Mouse (Mus musculus) C2C12 (cell line): ENCODE data around the gene Pmp22. TPM values are rescaled to one million over a fixed set of nuclear protein-coding genes. Genes with fewer than 3 reads are reported as not detected.

Experiments used
- H3K27me3 ChIP-seq: one replicate; pipeline ENCODE4 v1.6.1; 2011; ENCODE audit not compliant: control insufficient read depth, insufficient read depth, insufficient read length
- H3K36me3 ChIP-seq: one replicate; pipeline ENCODE4 v1.6.1; 2011; ENCODE audit not compliant: control insufficient read depth, insufficient read depth
- H3K4me3 ChIP-seq: one replicate; pipeline ENCODE4 v1.5.1; 2011; ENCODE audit warnings: mild to moderate bottlenecking, control low read depth; ENCODE audit not compliant: poor library complexity, insufficient read depth, severe bottlenecking
- H3K79me2 ChIP-seq: one replicate; pipeline ENCODE4 v1.6.1; 2011; ENCODE audit not compliant: control insufficient read depth, insufficient read depth
- H3K79me3 ChIP-seq: one replicate; pipeline ENCODE4 v1.6.1; 2011; ENCODE audit warnings: low read depth, control low read depth
- H3ac ChIP-seq: one replicate; pipeline ENCODE3; 2011; ENCODE audit warnings: low read depth; ENCODE audit not compliant: control insufficient read depth, insufficient read length
- CEBPB ChIP-seq: IDR thresholded peaks from one replicate; pipeline ENCODE4 v1.6.1; 2011; ENCODE audit warnings: low read depth, mild to moderate bottlenecking, control low read depth, moderate library complexity
- CTCF ChIP-seq: IDR thresholded peaks from one replicate; pipeline ENCODE4 v1.5.1; 2011; ENCODE audit not compliant: control insufficient read depth, insufficient read depth, insufficient read length
- FOSL1 ChIP-seq: IDR thresholded peaks from one replicate; pipeline ENCODE4 v1.8.0; 2011; ENCODE audit warnings: mild to moderate bottlenecking, low read length; ENCODE audit not compliant: poor library complexity, insufficient read depth, severe bottlenecking
- MAX ChIP-seq: IDR thresholded peaks from one replicate; pipeline ENCODE4 v1.6.1; 2011; ENCODE audit warnings: mild to moderate bottlenecking, control low read depth
- MYOD1 ChIP-seq: IDR thresholded peaks from one replicate; pipeline ENCODE4 v1.6.1; 2011; ENCODE audit warnings: low read depth; ENCODE audit not compliant: control insufficient read depth, insufficient read length
- MYOG ChIP-seq: IDR thresholded peaks from one replicate; pipeline ENCODE4 v1.6.1; 2011; ENCODE audit not compliant: control insufficient read depth, insufficient read length; ENCODE audit errors: extremely low read depth
- USF1 ChIP-seq: IDR thresholded peaks from one replicate; pipeline ENCODE4 v1.6.1; 2011; ENCODE audit warnings: low read depth, mild to moderate bottlenecking, control low read depth, moderate library complexity
- long read RNA-seq, 2 experiments: library from polyadenylated mRNA; unstranded; transcript quantifications; one replicate each; pipeline ENCODE4 v2.0.0; 2019 to 2020
- polyA plus RNA-seq: library from polyadenylated mRNA; unstranded; fragments of >200 nt; fragmentation: generic; extraction: Trizol; gene quantifications from one replicate; pipeline ENCODE4 v1.2.1, GENCODE M21; 2012; ENCODE audit warnings: missing spikeins

Gene Pmp22
- polyA plus RNA-seq = 56.7 TPM
- long read RNA-seq, experiment 1, transcript Pmp22-201 (5 exons, 1,800 nt) = major isoform, 197 of 257 reads
- long read RNA-seq, experiment 1, transcript Pmp22-202 (4 exons, 733 nt) = minor isoform, 17 of 257 reads
- long read RNA-seq, experiment 1, transcript Pmp22-204 (5 exons, 1,822 nt) = minor isoform, 5 of 257 reads
- long read RNA-seq, experiment 1, partial matches to known transcripts = 14 of 257 reads
- long read RNA-seq, experiment 1, other reads (novel, unspliced or antisense) = 23 of 257 reads
- long read RNA-seq, experiment 2, transcript Pmp22-201 (5 exons, 1,800 nt) = major isoform, 417 of 461 reads
- long read RNA-seq, experiment 2, partial matches to known transcripts = 0 of 461 reads
- long read RNA-seq, experiment 2, other reads (novel, unspliced or antisense) = 37 of 461 reads

DNA sequence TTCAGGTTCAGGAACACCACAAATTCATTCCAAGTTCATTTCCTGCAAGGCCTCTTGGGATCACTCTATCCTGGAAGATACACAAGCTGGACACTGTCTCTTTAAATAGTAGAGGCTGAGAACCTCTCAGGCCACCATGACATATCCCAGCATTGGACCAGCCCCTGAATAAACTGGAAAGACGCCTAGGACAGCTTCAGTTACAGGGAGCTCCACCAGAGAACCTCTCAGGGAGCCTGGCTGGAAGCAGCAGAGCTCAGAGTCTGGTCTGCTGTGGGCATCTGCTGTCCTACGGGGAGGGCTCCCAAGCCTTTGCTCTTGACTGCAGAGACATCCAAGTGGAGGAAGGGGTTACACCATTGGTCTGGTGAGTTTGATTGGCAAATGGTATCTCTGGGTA lies at the start of gene Pmp22:
TSS of gene Pmp22 (plus strand) at position 199 of the 400 bp plus-strand sequence.
- H3K79me2 ChIP-seq = peaks cover 13% of the 10 kb centered on the region
- H3ac ChIP-seq = no peak within 1 kb of the TSS
- H3K4me3 ChIP-seq = no peak within 1 kb of the TSS
- peaks cover 3% of the 10 kb centered on the region for H3K79me3 ChIP-seq
- peaks cover 2% of the 10 kb centered on the region for H3K36me3 ChIP-seq
- no peak for TF ChIP-seq CTCF
- no peak for TF ChIP-seq FOSL1
- TF ChIP-seq MYOG = no peak
- no peaks in the 10 kb centered on the region for H3K27me3 ChIP-seq

DNA sequence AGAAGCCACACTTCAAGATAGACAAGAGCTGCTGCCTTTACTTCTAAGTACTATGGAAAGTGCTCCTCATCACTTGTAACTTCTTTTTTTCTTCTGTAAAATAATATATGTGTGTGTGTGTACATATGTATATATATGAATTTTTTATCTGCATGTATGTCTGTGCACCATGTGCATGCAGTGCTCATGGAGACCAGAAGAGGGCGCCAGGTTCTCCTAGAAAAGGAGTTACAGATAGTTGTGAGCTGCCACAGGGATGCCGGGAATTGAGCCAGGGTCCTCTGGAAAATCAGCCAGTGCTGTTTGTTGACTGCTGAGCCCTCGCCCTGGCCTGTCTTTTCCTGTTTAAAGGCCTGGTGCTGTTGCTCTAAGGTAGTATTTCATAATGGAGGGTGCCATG lies 44.2 kb upstream of the Pmp22 start:
- no peaks in the 10 kb centered on the region for H3K27me3 ChIP-seq
- no peaks in the 10 kb centered on the region for H3K36me3 ChIP-seq
- H3ac ChIP-seq = no peak overlapping the region
- H3K79me2 ChIP-seq = no peaks in the 10 kb centered on the region
- TF ChIP-seq FOSL1 (no peak), MAX (no peak), MYOG (no peak), CEBPB (no peak), MYOD1 (no peak), CTCF (no peak), USF1 (no peak)
- no peaks in the 10 kb centered on the region for H3K79me3 ChIP-seq
- no peak overlapping the region for H3K4me3 ChIP-seq

DNA sequence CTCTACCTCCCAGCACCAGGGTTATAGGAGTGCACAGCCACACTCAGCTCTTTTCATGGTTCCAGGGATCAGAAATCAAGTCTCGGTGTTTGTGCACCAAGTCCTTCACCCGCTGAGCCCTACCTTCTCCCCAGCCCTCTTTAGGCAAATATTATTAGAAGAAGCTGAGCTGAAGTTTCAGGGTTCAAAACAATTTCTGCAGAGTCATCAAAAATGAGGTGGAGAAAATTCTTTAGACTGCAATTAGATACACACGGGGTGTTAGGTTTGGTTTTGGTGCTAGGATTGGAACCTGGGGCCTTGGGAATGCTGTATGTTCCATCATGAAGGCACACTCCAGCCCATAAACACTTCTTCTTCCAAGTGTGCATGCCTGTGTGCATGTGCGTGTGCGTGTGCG lies 40.1 kb upstream of the Pmp22 start:
- Histone ChIP-seq H3ac (no peak overlapping the region), H3K4me3 (no peak overlapping the region), H3K27me3 (no peaks in the 10 kb centered on the region), H3K36me3 (no peaks in the 10 kb centered on the region), H3K79me2 (no peaks in the 10 kb centered on the region), H3K79me3 (no peaks in the 10 kb centered on the region)
- TF ChIP-seq CEBPB (no peak), CTCF (no peak), USF1 (no peak), MAX (no peak), MYOG (no peak), MYOD1 (no peak), FOSL1 (no peak)

DNA sequence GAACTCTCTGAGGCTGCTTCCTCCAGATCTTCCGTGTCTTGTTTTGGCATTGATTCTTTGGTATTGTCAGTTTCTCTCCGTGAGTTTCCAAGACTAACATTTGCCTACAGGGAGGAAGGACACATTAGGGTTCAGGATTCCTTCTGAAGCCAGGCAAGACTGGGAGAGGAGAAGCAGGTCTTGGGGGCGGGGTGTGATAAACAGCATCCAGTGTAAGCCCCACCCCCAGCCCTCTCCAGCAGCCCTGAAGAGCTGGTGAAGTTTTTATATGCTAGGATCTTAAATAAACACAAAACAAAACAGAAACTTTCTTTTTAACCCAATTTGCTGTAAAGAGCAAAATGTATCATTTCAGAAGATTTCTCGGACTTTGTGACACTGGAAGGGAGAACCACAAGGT lies 38.6 kb upstream of the Pmp22 start:
- H3K4me3 ChIP-seq = no peak overlapping the region

DNA sequence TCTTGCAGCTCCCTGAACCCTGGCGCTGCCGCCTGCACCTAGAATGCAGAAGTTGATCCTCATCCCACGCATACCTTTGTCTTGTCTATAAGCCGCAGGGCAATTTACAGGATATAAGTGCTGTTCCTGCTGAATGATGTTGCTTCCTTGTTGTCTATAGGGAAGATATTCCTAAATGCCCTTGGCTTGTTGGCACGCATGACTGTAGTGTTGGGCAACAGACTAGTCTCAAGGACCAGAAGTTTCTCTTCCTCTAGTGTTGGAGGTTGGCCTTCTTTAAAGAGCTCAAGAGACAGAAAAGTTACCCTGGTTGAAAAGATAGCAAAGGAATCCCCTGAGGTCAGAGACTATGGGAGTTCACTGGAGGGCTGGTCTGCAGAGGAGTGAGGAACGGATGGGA lies 37.8 kb upstream of the Pmp22 start:
- TF ChIP-seq MYOG = no peak
- no peak for TF ChIP-seq FOSL1
- TF ChIP-seq MAX = no peak
- no peak for TF ChIP-seq MYOD1
- no peak for TF ChIP-seq USF1
- TF ChIP-seq CEBPB = no peak
- TF ChIP-seq CTCF = no peak
- Histone ChIP-seq H3ac (no peak overlapping the region), H3K27me3 (no peaks in the 10 kb centered on the region), H3K79me2 (no peaks in the 10 kb centered on the region), H3K79me3 (no peaks in the 10 kb centered on the region), H3K4me3 (no peak overlapping the region), H3K36me3 (no peaks in the 10 kb centered on the region)

More for the DNA sequence above, 38.6 kb upstream of the Pmp22 start:
- no peaks in the 10 kb centered on the region for H3K79me2 ChIP-seq
- no peaks in the 10 kb centered on the region for H3K36me3 ChIP-seq
- no peak overlapping the region for H3ac ChIP-seq
- no peak for TF ChIP-seq FOSL1
- TF ChIP-seq CTCF = no peak
- no peak for TF ChIP-seq USF1
- no peak for TF ChIP-seq MYOD1
- no peak for TF ChIP-seq MYOG
- no peak for TF ChIP-seq CEBPB
- TF ChIP-seq MAX = no peak
- no peaks in the 10 kb centered on the region for H3K79me3 ChIP-seq
- H3K27me3 ChIP-seq = no peaks in the 10 kb centered on the region

DNA sequence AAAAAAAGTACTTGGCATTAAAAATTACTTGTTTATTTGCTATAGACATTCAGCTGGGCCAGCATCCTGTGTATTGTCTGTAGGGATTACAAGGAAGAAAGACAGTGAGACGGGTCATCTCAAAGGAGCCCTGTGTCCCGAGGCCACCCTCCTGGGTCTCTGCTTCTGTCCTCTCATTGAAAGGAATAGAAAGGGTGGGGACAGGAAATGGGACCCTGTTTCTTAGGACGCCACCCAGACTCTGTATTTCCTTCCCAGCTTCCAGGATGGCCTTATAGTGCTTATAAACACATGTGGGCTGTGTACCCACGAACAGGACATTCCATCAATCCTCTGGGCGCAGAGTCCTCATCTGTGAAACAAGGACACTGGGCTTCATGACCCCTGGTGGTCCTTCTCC lies 36.5 kb upstream of the Pmp22 start:
- H3K4me3 ChIP-seq = no peak overlapping the region
- H3K36me3 ChIP-seq = no peaks in the 10 kb centered on the region
- H3K79me3 ChIP-seq = no peaks in the 10 kb centered on the region
- H3K79me2 ChIP-seq = no peaks in the 10 kb centered on the region
- H3K27me3 ChIP-seq = no peaks in the 10 kb centered on the region
- TF ChIP-seq CEBPB (no peak), MYOG (no peak), FOSL1 (no peak), MYOD1 (no peak), MAX (no peak), CTCF (no peak)
- no peak overlapping the region for H3ac ChIP-seq
